Mouse (Mus musculus): ENCODE data around the gene Adcy5. TPM values are rescaled to one million over a fixed set of nuclear protein-coding genes. Genes with fewer than 3 reads are reported as not detected.
A peak's percentile ranks its signal among the peaks of the same experiment; 100 is the strongest.

The Adcy5 gene
- 0.72 and 1.8 TPM in 2 replicates for polyA plus RNA-seq (2016; fragmentation: Nextera tagmentation; extraction: Ambion mirVana)

GRCm38 (mm10) chr16:35154641-35155390 is at the start of gene Adcy5:
Gene Adcy5, plus strand, starts transcription at chr16:35154877.
- peaks cover 48% of the 10 kb centered on the region for H3K4me1 ChIP-seq
- no peaks in the 10 kb centered on the region for H3K36me3 ChIP-seq
- H3K27ac ChIP-seq (replicated peaks): peak within 1 kb of the TSS; percentile 86
- under 1% methylated on average over 90 of the region's 104 CpGs for WGBS
- peak within 1 kb of the TSS; percentile 79 for H3K4me3 ChIP-seq
- H3K9me3 ChIP-seq (replicated peaks): no peaks in the 10 kb centered on the region
- DNase-seq (ENCODE audit: low spot score): peak; percentile 72
- H3K27me3 ChIP-seq (ENCODE audit: low read depth, poor library complexity, severe bottlenecking): peaks cover 93% of the 10 kb centered on the region

GRCm38 (mm10) chr16:35107985-35108384 is 46.7 kb upstream of the Adcy5 start:
- Histone ChIP-seq H3K9me3 (replicated peaks) (no peaks in the 10 kb centered on the region), H3K4me3 (no peak overlapping the region), H3K36me3 (peaks cover 29% of the 10 kb centered on the region), H3K27me3 (ENCODE audit: low read depth, poor library complexity, severe bottlenecking) (no peaks in the 10 kb centered on the region), H3K27ac (replicated peaks) (no peak overlapping the region), H3K4me1 (peaks cover 8% of the 10 kb centered on the region)
- 66% methylated on average over 6 of the region's 6 CpGs for WGBS
- no peak for DNase-seq (ENCODE audit: low spot score)

GRCm38 (mm10) chr16:35109156-35109555 is 45.5 kb upstream of the Adcy5 start:
- Histone ChIP-seq H3K4me3 (no peak overlapping the region), H3K4me1 (peaks cover 8% of the 10 kb centered on the region), H3K9me3 (replicated peaks) (no peaks in the 10 kb centered on the region), H3K36me3 (peaks cover 24% of the 10 kb centered on the region), H3K27ac (replicated peaks) (no peak overlapping the region), H3K27me3 (ENCODE audit: low read depth, poor library complexity, severe bottlenecking) (no peaks in the 10 kb centered on the region)
- no peak for DNase-seq (ENCODE audit: low spot score)
- 78% methylated on average over 8 of the region's 8 CpGs for WGBS

- no peak overlapping the region for H3K4me3 ChIP-seq
- peaks cover 18% of the 10 kb centered on the region for H3K36me3 ChIP-seq
- H3K27me3 ChIP-seq (ENCODE audit: low read depth, poor library complexity, severe bottlenecking): no peaks in the 10 kb centered on the region
- 56% methylated on average over 7 of the region's 7 CpGs for WGBS
- DNase-seq (ENCODE audit: low spot score): no peak
- H3K4me1 ChIP-seq: peaks cover 8% of the 10 kb centered on the region
- no peak overlapping the region for H3K27ac ChIP-seq (replicated peaks)
- no peaks in the 10 kb centered on the region for H3K9me3 ChIP-seq (replicated peaks)
Observed at GRCm38 (mm10) chr16:35109656-35110291, 44.9 kb upstream of the Adcy5 start.

GRCm38 (mm10) chr16:35110410-35111142 is 44.1 kb upstream of the Adcy5 start:
- no peak overlapping the region; the same call in 1 of the 2 replicates for H3K4me3 ChIP-seq
- 35% methylated on average over 10 of the region's 10 CpGs for WGBS
- H3K4me1 ChIP-seq: peaks cover 8% of the 10 kb centered on the region
- H3K9me3 ChIP-seq (replicated peaks): no peaks in the 10 kb centered on the region
- H3K27me3 ChIP-seq (ENCODE audit: low read depth, poor library complexity, severe bottlenecking): no peaks in the 10 kb centered on the region
- H3K27ac ChIP-seq (replicated peaks): peak overlapping the region; percentile 60
- peak; percentile 88 for DNase-seq (ENCODE audit: low spot score)
- peaks cover 16% of the 10 kb centered on the region for H3K36me3 ChIP-seq

GRCm38 (mm10) chr16:35111143-35111620 is 43.5 kb upstream of the Adcy5 start:
- no peak overlapping the region for H3K4me3 ChIP-seq
- WGBS: 71% methylated on average over 8 of the region's 8 CpGs
- H3K27ac ChIP-seq (replicated peaks): 0 out of 2 replicates have a peak overlapping the region, but pooled peaks have one; percentile 4
- peaks cover 8% of the 10 kb centered on the region for H3K4me1 ChIP-seq
- H3K36me3 ChIP-seq: peaks cover 16% of the 10 kb centered on the region
- H3K27me3 ChIP-seq (ENCODE audit: low read depth, poor library complexity, severe bottlenecking): no peaks in the 10 kb centered on the region
- no peaks in the 10 kb centered on the region for H3K9me3 ChIP-seq (replicated peaks)
- DNase-seq (ENCODE audit: low spot score): peak; percentile 27

- Histone ChIP-seq H3K27me3 (ENCODE audit: low read depth, poor library complexity, severe bottlenecking) (no peaks in the 10 kb centered on the region), H3K27ac (replicated peaks) (no peak overlapping the region), H3K4me1 (peaks cover 8% of the 10 kb centered on the region), H3K9me3 (replicated peaks) (no peaks in the 10 kb centered on the region), H3K4me3 (no peak overlapping the region), H3K36me3 (0 out of 2 replicates have a peak, but pooled peaks cover under 1% of the 10 kb centered on the region)
- DNase-seq (ENCODE audit: low spot score): no peak
- 89% methylated on average over 5 of the region's 5 CpGs for WGBS
Observed at GRCm38 (mm10) chr16:35113496-35113895, 41.2 kb upstream of the Adcy5 start.

GRCm38 (mm10) chr16:35116328-35116956 is 38.2 kb upstream of the Adcy5 start:
- Histone ChIP-seq H3K4me3 (no peak overlapping the region), H3K36me3 (no peaks in the 10 kb centered on the region), H3K27ac (replicated peaks) (no peak overlapping the region), H3K27me3 (ENCODE audit: low read depth, poor library complexity, severe bottlenecking) (no peaks in the 10 kb centered on the region), H3K9me3 (replicated peaks) (no peaks in the 10 kb centered on the region), H3K4me1 (no peaks in the 10 kb centered on the region)
- DNase-seq (ENCODE audit: low spot score): no peak
- WGBS: 92% methylated on average over 7 of the region's 7 CpGs

GRCm38 (mm10) chr16:35117436-35117835 is 37.2 kb upstream of the Adcy5 start:
- Histone ChIP-seq H3K36me3 (no peaks in the 10 kb centered on the region), H3K9me3 (replicated peaks) (no peaks in the 10 kb centered on the region), H3K4me3 (no peak overlapping the region), H3K4me1 (0 out of 2 replicates have a peak, but pooled peaks cover 2% of the 10 kb centered on the region), H3K27ac (replicated peaks) (no peak overlapping the region), H3K27me3 (ENCODE audit: low read depth, poor library complexity, severe bottlenecking) (no peaks in the 10 kb centered on the region)
- 57% methylated on average over 7 of the region's 7 CpGs for WGBS
- DNase-seq (ENCODE audit: low spot score): no peak

- Histone ChIP-seq H3K9me3 (replicated peaks) (no peaks in the 10 kb centered on the region), H3K27me3 (ENCODE audit: low read depth, poor library complexity, severe bottlenecking) (no peaks in the 10 kb centered on the region), H3K36me3 (no peaks in the 10 kb centered on the region), H3K4me3 (no peak overlapping the region), H3K4me1 (peaks cover 9% of the 10 kb centered on the region; the same call in 1 of the 2 replicates), H3K27ac (replicated peaks) (no peak overlapping the region)
- no peak for DNase-seq (ENCODE audit: low spot score)
- 88% methylated on average over 4 of the region's 4 CpGs for WGBS
Observed at GRCm38 (mm10) chr16:35120603-35121002, 34.1 kb upstream of the Adcy5 start.

GRCm38 (mm10) chr16:35127270-35127669 is 27.4 kb upstream of the Adcy5 start:
- Histone ChIP-seq H3K4me1 (peaks cover 8% of the 10 kb centered on the region; the same call in 1 of the 2 replicates), H3K4me3 (no peak overlapping the region), H3K27me3 (ENCODE audit: low read depth, poor library complexity, severe bottlenecking) (no peaks in the 10 kb centered on the region), H3K9me3 (replicated peaks) (no peaks in the 10 kb centered on the region), H3K36me3 (no peaks in the 10 kb centered on the region), H3K27ac (replicated peaks) (no peak overlapping the region)
- 88% methylated on average over 5 of the region's 5 CpGs for WGBS
- no peak for DNase-seq (ENCODE audit: low spot score)

- Histone ChIP-seq H3K36me3 (no peaks in the 10 kb centered on the region), H3K4me1 (0 out of 2 replicates have a peak, but pooled peaks cover 3% of the 10 kb centered on the region), H3K27me3 (ENCODE audit: low read depth, poor library complexity, severe bottlenecking) (no peaks in the 10 kb centered on the region), H3K27ac (replicated peaks) (no peak overlapping the region), H3K4me3 (no peak overlapping the region), H3K9me3 (replicated peaks) (no peaks in the 10 kb centered on the region)
- WGBS: 76% methylated on average over 3 of the region's 3 CpGs
- DNase-seq (ENCODE audit: low spot score): no peak
Observed at GRCm38 (mm10) chr16:35130172-35130571, 24.5 kb upstream of the Adcy5 start.

Measured in midbrain, embryonic 10.5 days (tissue).